8 mouse cellular contexts compared by ENCODE assay signal in genomic region chr16:76370716-76371613, GRCm38 (mm10). TPM values are rescaled to one million over a fixed set of nuclear protein-coding genes. Genes with fewer than 3 reads are reported as not detected.
DNase-seq lines count a peak whose midpoint lies in the region; ATAC-seq and TF ChIP-seq lines count a peak whose summit lies in the region.

No protein-coding gene starts in this region.

- TF ChIP-seq EP300 in heart, postnatal 0 days (IDR thresholded peaks at IDR 0.05; ENCODE audit: low read depth), result no peak

- WGBS in kidney, embryonic 16.5 days, result 20% methylated on average over 12 of the region's 12 CpGs
- WGBS in heart, postnatal 0 days, result 42% methylated on average over 12 of the region's 12 CpGs

- TF ChIP-seq CTCF in bone marrow macrophage, adult 2 months (IDR thresholded peaks at IDR 0.05; ENCODE audit: low read depth, low read length), result no peak
- TF ChIP-seq CTCF in heart, postnatal 0 days (IDR thresholded peaks at IDR 0.05; ENCODE audit: low read depth), result no peak; the same call in 1 of the 2 replicates

- DNase-seq in kidney, postnatal 25 days, result no peak
- peak; percentile 51 for DNase-seq in heart, postnatal 0 days (ENCODE audit: low spot score)
- no peak for DNase-seq in frontal cortex, postnatal 10 days (ENCODE audit: low spot score in 2 of 2)
- DNase-seq in gastrocnemius, postnatal 10 days, result no peak
- DNase-seq in cerebellum, adult 8-10 months, result no peak

- peaks cover 52% of the 10 kb centered on the region for H3K4me1 ChIP-seq in kidney, embryonic 16.5 days (ENCODE audit: insufficient read depth, low read length)
- peaks cover 15% of the 10 kb centered on the region for H3K4me1 ChIP-seq in bone marrow macrophage, adult 2 months (ENCODE audit: control insufficient read depth, insufficient read depth, low read length)
- peaks cover 32% of the 10 kb centered on the region for H3K4me1 ChIP-seq in heart, postnatal 0 days (ENCODE audit: control insufficient read depth, insufficient read depth)

- no peaks in the 10 kb centered on the region for H3K27me3 ChIP-seq in kidney, embryonic 16.5 days (ENCODE audit: insufficient read depth, low read length)
- no peaks in the 10 kb centered on the region for H3K27me3 ChIP-seq in heart, postnatal 0 days (ENCODE audit: control insufficient read depth, insufficient read depth, low read length)

- H3K9ac ChIP-seq in kidney, embryonic 16.5 days (replicated peaks; ENCODE audit: low read length), result peak overlapping the region; percentile 99
- peak overlapping the region; percentile 99 for H3K9ac ChIP-seq in heart, postnatal 0 days (replicated peaks; ENCODE audit: low read depth, low read length)

- no peak for ATAC-seq in kidney, embryonic 16.5 days (ENCODE audit: low FRiP score, low TSS enrichment)
- no peak for ATAC-seq in heart, postnatal 0 days (ENCODE audit: insufficient read depth, low read depth)
- peak; percentile 12; the same call in 1 of the 2 replicates for ATAC-seq in megakaryocyte progenitor cell, adult 5-6 weeks (replicated peaks; ENCODE audit: poor library complexity)

- peak overlapping the region; percentile 67 for H3K27ac ChIP-seq in kidney, embryonic 16.5 days (ENCODE audit: low read length)
- H3K27ac ChIP-seq in bone marrow macrophage, adult 2 months (ENCODE audit: insufficient read depth, low read depth, low read length), result no peak overlapping the region
- H3K27ac ChIP-seq in heart, postnatal 0 days (ENCODE audit: low read depth), result no peak overlapping the region

- H3K9me3 ChIP-seq in kidney, embryonic 16.5 days (ENCODE audit: low read length), result no peaks in the 10 kb centered on the region
- H3K9me3 ChIP-seq in heart, postnatal 0 days (replicated peaks; ENCODE audit: control insufficient read depth, low read length), result no peaks in the 10 kb centered on the region

- H3K4me2 ChIP-seq in kidney, embryonic 16.5 days (replicated peaks; ENCODE audit: low read depth, low read length), result peak overlapping the region; percentile 78
- H3K4me2 ChIP-seq in heart, postnatal 0 days (ENCODE audit: low read depth, low read length), result peak overlapping the region; percentile 81

- peak overlapping the region; percentile 90 for H3K4me3 ChIP-seq in kidney, embryonic 16.5 days (ENCODE audit: low read length)
- H3K4me3 ChIP-seq in bone marrow macrophage, adult 2 months (ENCODE audit: insufficient read depth, low read length), result peak overlapping the region; percentile 99
- H3K4me3 ChIP-seq in heart, postnatal 0 days (ENCODE audit: low read depth, low read length), result peak overlapping the region; percentile 98

- TF ChIP-seq POLR2A in bone marrow macrophage, adult 2 months (IDR thresholded peaks at IDR 0.05; ENCODE audit: borderline replicate concordance, low read depth, low read length), result no peak

- H3K36me3 ChIP-seq in kidney, embryonic 16.5 days (ENCODE audit: insufficient read depth, low read length), result no peaks in the 10 kb centered on the region
- H3K36me3 ChIP-seq in heart, postnatal 0 days (replicated peaks; ENCODE audit: control insufficient read depth, insufficient read depth, low read length), result no peaks in the 10 kb centered on the region; the same call in 1 of the 2 replicates

RNA-seq across cellular contexts. Expression of gene Nrip1, which starts 2.7 kb away (rescaled TPM):
- 49.3 and 57.6 TPM in 2 replicates for polyA plus RNA-seq in kidney, embryonic 16.5 days (2015; fragmentation: Nextera tagmentation; extraction: Ambion mirVana)
- polyA plus RNA-seq in bone marrow macrophage, adult 2 months (2012; ENCODE audit: insufficient read depth, insufficient read length, missing spikeins), result 9.2 and 9.6 TPM in 2 replicates
- 9.0 and 11.6 TPM in 2 replicates for total RNA-seq in heart, postnatal 0 days (2014; rRNA removed; ENCODE audit: low replicate concordance)
- 13.3 and 14.1 TPM in 2 replicates for polyA plus RNA-seq in heart, postnatal 0 days (2015; fragmentation: Nextera tagmentation; extraction: Ambion mirVana)
- 18.5 and 24.2 TPM in 2 replicates for total RNA-seq in megakaryocyte progenitor cell, adult 5-6 weeks (2015)
- 11.0 and 14.3 TPM in 2 replicates for total RNA-seq in megakaryocyte progenitor cell, adult 5-6 weeks (2017)
- total RNA-seq in gastrocnemius, postnatal 10 days (2021), result 10 to 100 TPM; 37.3 to 41.4 TPM
